Mouse (Mus musculus) megakaryocyte, adult 5-6 weeks (primary cell): Measurements from ENCODE around the gene F830045P16Rik. TPM values are rescaled to one million over a fixed set of nuclear protein-coding genes. Genes with fewer than 3 reads are reported as not detected.
"Not testable (repeated sequence)": the region's sequence is repeated elsewhere in the genome, so short reads cannot be mapped to it uniquely, and the experiment has no call there.

Source experiments
- ATAC-seq: 2 replicates; pipeline ENCODE4 v1.8.0; 2016; ENCODE audit warnings: mild to moderate bottlenecking, inconsistent platforms; ENCODE audit not compliant: poor library complexity, severe bottlenecking
- total RNA-seq, 2 experiments: library from RNA; stranded (forward) in 1 of 2; stranded (reverse) in 1 of 2; fragments of 153-499, 151-499 nt in 1 of 2; fragments of 221-1000, 200-1000 nt in 1 of 2; gene quantifications; 2 replicates each; pipeline versions ENCODE4 v1.2.3 to v1.2.4; 2015 to 2017

The F830045P16Rik gene
- total RNA-seq, 2 experiments from 2014 or later, result not detected

GRCm38 (mm10) chr2:129512147-129512546, 24.3 kb downstream of the F830045P16Rik start:
- ATAC-seq, result not testable (repeated sequence)

GRCm38 (mm10) chr2:129502641-129503040, 33.8 kb downstream of the F830045P16Rik start:
- peak; percentile 78 for ATAC-seq

GRCm38 (mm10) chr2:129489496-129490285, 46.7 kb downstream of the F830045P16Rik start:
- peak; percentile 99 for ATAC-seq

DNA sequence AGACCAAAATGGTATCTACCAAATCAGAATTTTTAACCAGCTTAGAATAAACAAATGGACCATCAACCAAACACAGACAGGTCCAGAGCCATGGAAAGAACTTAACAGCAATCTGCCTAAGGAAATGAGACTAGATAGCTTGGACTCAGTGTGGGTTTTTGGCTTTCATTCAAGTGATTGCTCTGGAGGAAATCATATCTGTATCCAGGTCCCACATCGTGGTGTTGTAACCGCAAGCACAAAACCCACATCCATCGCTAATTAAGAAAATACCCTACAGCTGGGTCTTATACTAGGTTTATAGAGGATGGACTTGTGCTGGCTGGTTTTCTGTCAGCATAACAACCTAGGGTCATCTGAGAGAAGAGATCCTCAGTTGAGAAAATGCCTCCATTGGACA, 53.3 kb downstream of the F830045P16Rik start:
- no peak for ATAC-seq

DNA sequence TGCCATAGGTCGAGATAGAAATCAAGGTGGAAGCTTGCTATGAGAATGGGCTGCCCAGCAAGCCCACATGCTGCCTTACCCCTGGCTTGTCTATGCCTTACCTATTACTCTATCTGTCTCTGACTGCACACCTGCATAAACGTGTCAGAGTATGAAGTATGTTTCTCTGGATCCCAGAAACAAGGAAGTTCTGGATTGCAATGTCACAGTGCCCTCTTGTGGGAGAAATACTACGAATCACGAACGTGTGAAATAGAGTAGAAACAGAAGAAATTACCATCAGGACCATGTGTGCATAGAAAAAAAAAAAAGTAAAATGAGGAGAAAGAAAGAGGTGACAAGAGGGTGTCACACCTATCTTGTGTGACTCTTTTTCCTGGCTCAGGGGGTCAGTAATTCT, 64.5 kb downstream of the F830045P16Rik start:
- ATAC-seq, result peak; percentile 83

GRCm38 (mm10) chr2:129470839-129471238, 65.6 kb downstream of the F830045P16Rik start:
- ATAC-seq, result no peak

DNA sequence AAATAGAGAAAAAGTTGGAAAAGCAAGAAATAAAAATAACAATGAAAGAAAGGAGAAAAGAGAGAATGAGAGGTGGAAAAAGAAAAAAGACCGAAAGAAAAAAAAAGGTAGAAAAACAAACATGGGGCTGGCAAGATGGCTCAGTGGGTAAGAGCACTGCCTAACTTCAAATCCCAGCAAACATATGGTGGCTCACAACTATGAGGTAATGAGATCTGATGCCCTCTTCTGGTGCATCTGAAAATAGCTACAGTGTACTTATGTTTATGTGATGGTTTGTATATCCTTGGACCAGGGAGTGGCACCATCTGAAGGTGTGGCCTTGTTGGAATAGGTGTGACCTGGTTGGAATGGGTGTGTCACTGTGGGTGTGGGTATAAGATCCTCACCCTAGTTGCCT, 97.6 kb downstream of the F830045P16Rik start:
- peak; percentile 68 for ATAC-seq

- ATAC-seq, result no peak
Measured at GRCm38 (mm10) chr2:129435154-129435553, 101.2 kb downstream of the F830045P16Rik start.

- no peak for ATAC-seq
Measured at GRCm38 (mm10) chr2:129423741-129424140, 112.7 kb downstream of the F830045P16Rik start.

- no peak for ATAC-seq
Measured at GRCm38 (mm10) chr2:129420897-129421561, 115.4 kb downstream of the F830045P16Rik start.

- no peak for ATAC-seq
Measured at GRCm38 (mm10) chr2:129419361-129419880, 117.0 kb downstream of the F830045P16Rik start.

DNA sequence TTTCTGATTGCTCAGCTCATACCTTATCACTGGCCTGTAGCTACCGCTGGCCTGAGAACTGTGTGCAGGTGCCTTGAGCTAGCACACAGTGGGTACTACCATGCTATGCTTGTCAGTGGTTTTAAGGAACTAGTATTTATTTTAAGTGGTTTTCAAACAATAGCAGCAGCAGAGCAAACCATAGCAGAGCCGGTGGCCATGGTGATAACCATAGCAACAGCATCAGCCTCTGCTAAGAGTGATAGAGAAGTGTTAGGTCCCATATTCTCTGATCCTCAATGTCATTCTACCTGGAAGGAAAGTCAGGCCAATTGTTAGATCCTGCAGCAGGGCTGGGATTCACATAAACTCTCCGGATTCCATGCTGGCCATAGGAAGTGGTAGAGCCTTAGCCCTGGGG, 121.8 kb downstream of the F830045P16Rik start:
- ATAC-seq, result no peak

DNA sequence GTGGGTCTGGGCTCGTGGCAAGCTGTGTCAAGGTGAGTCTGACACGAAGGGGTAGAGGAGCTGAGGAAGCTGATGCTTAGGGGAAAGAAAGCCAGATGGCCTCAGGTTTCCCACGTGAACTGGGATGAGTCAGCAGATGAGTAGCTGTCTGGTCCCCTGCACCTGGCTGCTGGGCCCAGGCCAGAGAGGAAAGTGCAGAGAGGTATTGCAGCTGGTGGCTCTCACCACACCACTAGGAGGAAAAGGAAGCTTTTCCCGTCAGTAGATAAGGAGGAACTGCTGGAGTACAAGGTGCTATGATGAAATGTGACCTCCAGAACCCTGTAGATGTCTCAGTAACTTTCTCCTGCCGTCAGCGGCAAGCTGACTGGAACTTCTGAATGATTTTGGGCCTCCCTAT, 122.9 kb downstream of the F830045P16Rik start:
- peak; percentile 75 for ATAC-seq

- ATAC-seq, result no peak
Measured at GRCm38 (mm10) chr2:129411651-129412050, 124.8 kb downstream of the F830045P16Rik start.

- peak; percentile 72 for ATAC-seq
Measured at GRCm38 (mm10) chr2:129410344-129410743, 126.1 kb downstream of the F830045P16Rik start.

GRCm38 (mm10) chr2:129408476-129408875, 127.9 kb downstream of the F830045P16Rik start:
- peak; percentile 78 for ATAC-seq

Other genes with a start within 250 kb of the F830045P16Rik start
- 87.4 and 94.5 TPM in 2 replicates for gene Ckap2l, start 239.4 kb downstream of the F830045P16Rik start, total RNA-seq (2015)
- gene Ckap2l, start 239.4 kb downstream of the F830045P16Rik start, total RNA-seq (2017), result 63.0 and 74.2 TPM in 2 replicates
- not detected in 2 replicates for gene Il1a, start 226.6 kb downstream of the F830045P16Rik start, total RNA-seq (2015)
- 0.15 TPM in 1 of 2 replicates, not detected in the other for gene Il1a, start 226.6 kb downstream of the F830045P16Rik start, total RNA-seq (2017)
- gene Il1b, start 165.5 kb downstream of the F830045P16Rik start, total RNA-seq (2015), result 25.9 and 27.7 TPM in 2 replicates
- 15.8 and 16.8 TPM in 2 replicates for gene Il1b, start 165.5 kb downstream of the F830045P16Rik start, total RNA-seq (2017)
- 290 and 306 TPM in 2 replicates for gene Sirpa, start 56.2 kb upstream of the F830045P16Rik start, total RNA-seq (2015)
- gene Sirpa, start 56.2 kb upstream of the F830045P16Rik start, total RNA-seq (2017), result 325 and 361 TPM in 2 replicates
- gene Pdyn, start 163.2 kb upstream of the F830045P16Rik start, total RNA-seq (2015), result not detected in 2 replicates
- gene Pdyn, start 163.2 kb upstream of the F830045P16Rik start, total RNA-seq (2017), result not detected in 2 replicates